Comparison of ENCODE assay signal across 8 mouse cellular contexts in the genomic region with DNA sequence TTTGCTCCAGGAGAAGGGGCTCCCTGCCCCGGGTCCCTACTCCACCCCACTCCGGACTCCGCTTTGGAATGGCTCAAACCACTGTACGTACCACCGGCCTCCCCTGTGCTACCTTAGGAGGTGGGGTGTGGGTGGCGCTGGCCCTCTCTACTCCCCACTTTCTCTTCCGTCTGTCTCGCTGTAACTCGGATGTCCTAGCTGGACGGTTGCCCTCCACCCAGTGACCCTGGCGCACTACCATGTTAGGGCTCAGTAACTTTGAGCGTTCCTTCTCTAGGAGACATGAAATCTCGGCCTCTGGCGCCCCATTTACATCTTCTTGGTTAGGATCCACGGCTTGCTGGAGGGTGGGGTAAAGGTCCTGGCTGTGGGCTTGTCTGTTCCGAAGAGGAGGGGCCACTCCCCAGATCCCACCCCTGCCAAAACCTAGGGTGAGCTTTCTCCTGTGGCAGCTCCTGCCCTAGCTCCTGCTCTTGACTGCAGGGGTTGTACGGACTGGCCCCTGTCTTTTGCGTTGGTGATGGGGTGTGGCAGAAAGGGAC. TPM values are rescaled to one million over a fixed set of nuclear protein-coding genes. Genes with fewer than 3 reads are reported as not detected.
A peak's percentile ranks its signal among the peaks of the same experiment; 100 is the strongest.
DNase-seq lines count a peak whose midpoint lies in the region; ATAC-seq and TF ChIP-seq lines count a peak whose summit lies in the region.

No protein-coding gene starts in this region.

- H3K9ac ChIP-seq in liver, adult 2 months (ENCODE audit: low read depth, low read length) = peak overlapping the region; percentile 82
- peak overlapping the region; percentile 86 for H3K9ac ChIP-seq in hindbrain, embryonic 12.5 days
- H3K9ac ChIP-seq in liver, embryonic 13.5 days = peak overlapping the region; percentile 74

- H3K4me1 ChIP-seq in liver, adult 2 months (ENCODE audit: control insufficient read depth, insufficient read depth, low read length) = peaks cover 35% of the 10 kb centered on the region
- peaks cover 79% of the 10 kb centered on the region for H3K4me1 ChIP-seq in embryonic facial prominence, embryonic 10.5 days
- peaks cover 73% of the 10 kb centered on the region for H3K4me1 ChIP-seq in hindbrain, embryonic 12.5 days
- H3K4me1 ChIP-seq in liver, embryonic 13.5 days (replicated peaks) = peaks cover 86% of the 10 kb centered on the region
- H3K4me1 ChIP-seq in olfactory bulb, adult 2 months (ENCODE audit: control insufficient read depth, insufficient read depth, low read length) = peaks cover 65% of the 10 kb centered on the region

- H3K79me2 ChIP-seq in liver, adult 2 months (ENCODE audit: control insufficient read depth, insufficient read depth, low read length) = peaks cover 7% of the 10 kb centered on the region; the same call in 1 of the 2 replicates

- H3K4me3 ChIP-seq in liver, adult 2 months (ENCODE audit: insufficient read depth, low read depth, low read length) = peak overlapping the region; percentile 81
- peak overlapping the region; percentile 77 for H3K4me3 ChIP-seq in embryonic facial prominence, embryonic 10.5 days
- H3K4me3 ChIP-seq in hindbrain, embryonic 12.5 days = peak overlapping the region; percentile 76
- H3K4me3 ChIP-seq in liver, embryonic 13.5 days (replicated peaks) = peak overlapping the region; percentile 70
- peak overlapping the region; percentile 42 for H3K4me3 ChIP-seq in olfactory bulb, adult 2 months (ENCODE audit: insufficient read depth, low read depth, low read length)

- DNase-seq in liver, adult 2 months (ENCODE audit: extremely low read depth, low read depth, low spot score) = peak; percentile 74
- no peak for DNase-seq in liver
- DNase-seq in embryonic facial prominence, embryonic 10.5 days (ENCODE audit: low spot score) = peak; percentile 22
- DNase-seq in liver, embryonic 13.5 days = no peak
- no peak for DNase-seq in layer of hippocampus, adult 9-10 months (ENCODE audit: low spot score)

- no peaks in the 10 kb centered on the region for H3K36me3 ChIP-seq in liver, adult 2 months (ENCODE audit: control insufficient read depth, insufficient read depth, low read length)
- peaks cover 28% of the 10 kb centered on the region for H3K36me3 ChIP-seq in embryonic facial prominence, embryonic 10.5 days (replicated peaks)
- no peaks in the 10 kb centered on the region for H3K36me3 ChIP-seq in hindbrain, embryonic 12.5 days
- H3K36me3 ChIP-seq in liver, embryonic 13.5 days = no peaks in the 10 kb centered on the region

- H3K27me3 ChIP-seq in liver, adult 2 months (ENCODE audit: control insufficient read depth, insufficient read depth, low read length) = no peaks in the 10 kb centered on the region
- peaks cover 9% of the 10 kb centered on the region; the same call in 1 of the 2 replicates for H3K27me3 ChIP-seq in embryonic facial prominence, embryonic 10.5 days (replicated peaks; ENCODE audit: low read depth, poor library complexity, severe bottlenecking)
- H3K27me3 ChIP-seq in hindbrain, embryonic 12.5 days = no peaks in the 10 kb centered on the region; the same call in 1 of the 2 replicates
- H3K27me3 ChIP-seq in liver, embryonic 13.5 days = peaks cover 65% of the 10 kb centered on the region

- no peaks in the 10 kb centered on the region for H3K9me3 ChIP-seq in embryonic facial prominence, embryonic 10.5 days
- H3K9me3 ChIP-seq in hindbrain, embryonic 12.5 days (replicated peaks) = no peaks in the 10 kb centered on the region
- no peaks in the 10 kb centered on the region for H3K9me3 ChIP-seq in liver, embryonic 13.5 days (replicated peaks)

- H3K27ac ChIP-seq in liver, adult 2 months (replicated peaks; ENCODE audit: insufficient read depth, low read depth, low read length) = peak overlapping the region; percentile 90
- peak overlapping the region; percentile 88 for H3K27ac ChIP-seq in embryonic facial prominence, embryonic 10.5 days (replicated peaks)
- H3K27ac ChIP-seq in hindbrain, embryonic 12.5 days = peak overlapping the region; percentile 99
- H3K27ac ChIP-seq in liver, embryonic 13.5 days = no peak overlapping the region
- no peak overlapping the region for H3K27ac ChIP-seq in olfactory bulb, adult 2 months (ENCODE audit: insufficient read depth, low read depth, low read length)

- TF ChIP-seq POLR2A in liver, adult 2 months (IDR thresholded peaks at IDR 0.05; ENCODE audit: extremely low read depth, insufficient read depth, low read length) = no peak
- TF ChIP-seq POLR2A in olfactory bulb, adult 2 months (IDR thresholded peaks at IDR 0.05; ENCODE audit: insufficient read depth, low read depth, low read length) = no peak

- TF ChIP-seq CTCF in liver, adult 2 months (IDR thresholded peaks at IDR 0.05; ENCODE audit: low read depth, low read length) = no peak
- no peak for TF ChIP-seq CTCF in olfactory bulb, adult 2 months (IDR thresholded peaks at IDR 0.05; ENCODE audit: insufficient read depth, low read depth, low read length)

- peak overlapping the region; percentile 97 for H3K4me2 ChIP-seq in hindbrain, embryonic 12.5 days (replicated peaks)
- peak overlapping the region; percentile 99 for H3K4me2 ChIP-seq in liver, embryonic 13.5 days

- ATAC-seq in hindbrain, embryonic 12.5 days (ENCODE audit: low FRiP score) = no peak
- ATAC-seq in liver, embryonic 13.5 days (ENCODE audit: low read depth) = no peak
- ATAC-seq in monocyte, adult 5-6 weeks (replicated peaks; ENCODE audit: insufficient number of reproducible peaks, low FRiP score, low TSS enrichment, poor library complexity, severe bottlenecking) = no peak

- WGBS in liver, adult 2 months = under 1% methylated on average over 18 of the region's 18 CpGs
- WGBS in embryonic facial prominence, embryonic 10.5 days = 5% methylated on average over 18 of the region's 18 CpGs
- 4% methylated on average over 18 of the region's 18 CpGs for WGBS in hindbrain, embryonic 12.5 days
- WGBS in liver, embryonic 13.5 days (ENCODE audit: insufficient replicate concordance) = 4% methylated on average over 18 of the region's 18 CpGs
- WGBS in olfactory bulb, adult 2 months = 49% methylated on average over 18 of the region's 18 CpGs

RNA-seq across cellular contexts. Expression of a gene that starts 21.7 kb away (rescaled TPM):
- not detected in 2 replicates for total RNA-seq in liver, adult 2 months (2014; rRNA removed)
- polyA plus RNA-seq in liver, adult 2 months (2012; rRNA removed) = 0.11 TPM in 1 of 2 replicates, not detected in the other
- 0.25 TPM in 1 of 2 replicates, not detected in the other for polyA plus RNA-seq in embryonic facial prominence, embryonic 10.5 days (2016; fragmentation: Nextera tagmentation; extraction: Ambion mirVana)
- 0.88 and 1.1 TPM in 2 replicates for polyA plus RNA-seq in hindbrain, embryonic 12.5 days (2016; fragmentation: Nextera tagmentation; extraction: Ambion mirVana)
- not detected in 2 replicates for polyA plus RNA-seq in liver, embryonic 13.5 days (2015; fragmentation: Nextera tagmentation; extraction: Ambion mirVana)
- polyA plus RNA-seq in olfactory bulb, adult 2 months (2012; ENCODE audit: insufficient read depth, insufficient read length, low replicate concordance, missing spikeins) = not detected in 2 replicates
- not detected in 3 replicates for total RNA-seq in monocyte, adult 5-6 weeks (2017)

RNA-seq across cellular contexts. Expression of a gene that starts 33.5 kb away (rescaled TPM):
- 3.7 and 4.5 TPM in 2 replicates for total RNA-seq in liver, adult 2 months (2014; rRNA removed)
- 14.1 and 14.6 TPM in 2 replicates for polyA plus RNA-seq in liver, adult 2 months (2012; rRNA removed)
- 34.0 and 35.6 TPM in 2 replicates for polyA plus RNA-seq in embryonic facial prominence, embryonic 10.5 days (2016; fragmentation: Nextera tagmentation; extraction: Ambion mirVana)
- 38.6 and 46.9 TPM in 2 replicates for polyA plus RNA-seq in hindbrain, embryonic 12.5 days (2016; fragmentation: Nextera tagmentation; extraction: Ambion mirVana)
- polyA plus RNA-seq in liver, embryonic 13.5 days (2015; fragmentation: Nextera tagmentation; extraction: Ambion mirVana) = 3.4 and 3.8 TPM in 2 replicates
- polyA plus RNA-seq in olfactory bulb, adult 2 months (2012; ENCODE audit: insufficient read depth, insufficient read length, low replicate concordance, missing spikeins) = not detected in 2 replicates
- 61.0 to 76.9 TPM (median 62.9 TPM) in 3 replicates for total RNA-seq in monocyte, adult 5-6 weeks (2017)

RNA-seq across cellular contexts. Expression of a gene that starts 53.5 kb away (rescaled TPM):
- total RNA-seq in liver, adult 2 months (2014; rRNA removed) = 0.09 and 0.20 TPM in 2 replicates
- 0.07 TPM in 1 of 2 replicates, not detected in the other for polyA plus RNA-seq in liver, adult 2 months (2012; rRNA removed)
- 65.1 and 69.1 TPM in 2 replicates for polyA plus RNA-seq in embryonic facial prominence, embryonic 10.5 days (2016; fragmentation: Nextera tagmentation; extraction: Ambion mirVana)
- polyA plus RNA-seq in hindbrain, embryonic 12.5 days (2016; fragmentation: Nextera tagmentation; extraction: Ambion mirVana) = 19.0 and 20.2 TPM in 2 replicates
- polyA plus RNA-seq in liver, embryonic 13.5 days (2015; fragmentation: Nextera tagmentation; extraction: Ambion mirVana) = 69.1 and 79.8 TPM in 2 replicates
- not detected in 2 replicates for polyA plus RNA-seq in olfactory bulb, adult 2 months (2012; ENCODE audit: insufficient read depth, insufficient read length, low replicate concordance, missing spikeins)
- 0.67 to 1.7 TPM (median 0.75 TPM) in 3 replicates for total RNA-seq in monocyte, adult 5-6 weeks (2017)

Comparison
In these comparisons a context has a peak if more than half of its experiments do, and no peak if none do; other contexts are left out.
1. DNase-seq: peak in liver, adult 2 months (single experiment) and embryonic facial prominence, embryonic 10.5 days (single experiment); none in liver (single experiment), liver, embryonic 13.5 days (single experiment) and layer of hippocampus, adult 9-10 months (single experiment).
2. H3K27ac ChIP-seq: peak in liver, adult 2 months (single experiment), embryonic facial prominence, embryonic 10.5 days (single experiment) and hindbrain, embryonic 12.5 days (single experiment); none in liver, embryonic 13.5 days (single experiment) and olfactory bulb, adult 2 months (single experiment).
3. RNA of a gene that starts 53.5 kb away (polyA plus RNA-seq): 69.1 to 79.8 TPM in liver, embryonic 13.5 days, 65.1 to 69.1 TPM in embryonic facial prominence, embryonic 10.5 days and 19.0 to 20.2 TPM in hindbrain, embryonic 12.5 days; 0.07 TPM in liver, adult 2 months and not detected in olfactory bulb, adult 2 months; every median in the first group is over 10 times any median in the second.
4. Peak in every context shown above with its lines, with median percentiles within 50 percentile points of each other: H3K4me3 ChIP-seq and H3K9ac ChIP-seq.